Mouse (Mus musculus) adrenal gland, adult 18-20 months (tissue): ENCODE measurements around the gene Eml1. TPM values are rescaled to one million over a fixed set of nuclear protein-coding genes. Genes with fewer than 3 reads are reported as not detected.
A peak's percentile ranks its signal among the peaks of the same experiment; 100 is the strongest.

Experiments used
- DNase-seq, 2 experiments: peaks; one replicate each; pipeline ENCODE4 v3.0.0; 2021 to 2022; ENCODE audit warnings: low spot score in 2 of 2
- long read RNA-seq, 2 experiments: library from polyadenylated mRNA; stranded (forward); transcript quantifications; one replicate each; pipeline ENCODE4 v2.0.0; 2021
- total RNA-seq, 2 experiments: library from RNA; stranded (reverse); gene quantifications; 1 replicate in 1 of 2; 2 replicates in 1 of 2; pipeline ENCODE4 v1.2.3; 2021

Gene Eml1
- 10 to 100 TPM; 19.7 to 19.9 TPM for total RNA-seq
- long read RNA-seq, experiment 1, full-length matches to known transcripts, result 16 of 29 reads
- long read RNA-seq, experiment 1, partial matches to known transcripts, result 0 of 29 reads
- long read RNA-seq, experiment 1, other reads (novel, unspliced or antisense), result 13 of 29 reads
- long read RNA-seq, experiment 2, full-length matches to known transcripts, result 13 of 17 reads
- long read RNA-seq, experiment 2, partial matches to known transcripts, result 0 of 17 reads
- long read RNA-seq, experiment 2, other reads (novel, unspliced or antisense), result 4 of 17 reads

DNA sequence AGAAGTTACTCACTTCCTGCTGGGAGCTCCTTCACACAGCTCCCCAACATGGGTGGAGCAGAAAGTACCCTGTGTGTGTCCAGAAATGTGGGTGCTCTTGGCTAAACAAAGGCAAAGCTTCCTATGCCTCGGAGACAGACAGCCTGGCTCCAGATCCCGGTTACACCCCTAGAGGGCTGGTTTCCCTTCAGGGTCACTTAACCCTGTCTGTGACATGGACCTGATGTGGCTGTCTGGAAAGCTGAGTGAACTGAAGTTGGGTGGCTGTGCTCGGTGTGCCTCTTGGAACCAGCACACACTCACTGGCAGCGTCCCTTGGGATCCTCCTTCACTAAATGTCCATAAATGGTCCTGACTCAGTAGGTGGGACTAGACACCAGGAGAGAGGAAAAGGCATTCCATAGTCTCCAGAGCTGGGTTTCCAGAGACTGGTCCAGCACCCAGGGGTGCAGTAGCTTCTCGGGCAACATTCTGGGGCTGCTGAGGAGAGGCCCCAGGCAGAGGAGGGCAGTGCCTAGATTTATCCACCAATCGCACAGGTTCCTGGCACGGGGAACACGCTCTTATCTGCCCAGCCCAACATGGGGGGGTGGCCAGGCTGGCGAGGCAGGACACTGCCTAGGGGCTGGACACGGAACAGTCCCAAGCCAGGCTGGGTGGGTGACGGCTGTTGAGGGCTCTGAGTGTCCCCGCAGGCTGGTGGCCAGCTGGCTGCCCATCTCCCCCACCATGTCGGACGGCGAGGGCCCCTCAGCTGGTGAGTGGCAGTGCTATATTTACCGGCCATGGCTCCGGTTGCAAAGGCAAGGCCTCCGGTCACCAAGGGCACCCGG lies at the start of gene Eml1:
Gene Eml1, plus strand, starts transcription at position 362 of the 833 bp plus-strand sequence.
- DNase-seq, result no peak

- DNase-seq, result no peak
Observed at GRCm38 (mm10) chr12:108326401-108326800, 44.4 kb upstream of the Eml1 start.

DNA sequence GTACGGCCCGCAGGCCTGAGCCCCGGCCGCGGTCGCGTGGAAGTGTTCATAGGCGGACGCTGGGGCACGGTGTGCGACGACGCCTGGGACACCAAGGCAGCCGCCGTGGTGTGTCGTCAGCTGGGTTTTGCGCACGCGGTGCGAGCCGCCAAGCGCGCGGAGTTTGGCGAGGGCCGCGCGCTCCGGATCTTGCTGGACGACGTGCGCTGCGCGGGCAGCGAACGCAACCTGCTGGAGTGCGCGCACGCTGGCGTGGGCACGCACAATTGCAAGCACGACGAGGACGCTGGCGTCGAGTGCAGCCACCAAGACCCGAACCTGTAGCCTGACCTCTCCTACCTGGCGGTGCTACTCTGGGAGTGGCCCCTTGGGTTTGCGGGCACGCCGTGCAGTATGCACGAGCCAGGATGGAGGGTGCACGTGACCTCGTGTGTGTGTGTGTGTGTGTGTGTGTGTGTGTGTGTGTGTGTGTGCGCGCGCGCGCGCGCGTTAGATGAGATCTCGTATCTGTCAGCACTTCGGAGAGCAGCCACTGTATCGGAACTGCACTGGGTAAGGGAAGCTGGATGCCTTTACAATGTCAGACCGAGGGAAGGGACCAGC lies 42.8 kb upstream of the Eml1 start:
- DNase-seq, result no peak

DNA sequence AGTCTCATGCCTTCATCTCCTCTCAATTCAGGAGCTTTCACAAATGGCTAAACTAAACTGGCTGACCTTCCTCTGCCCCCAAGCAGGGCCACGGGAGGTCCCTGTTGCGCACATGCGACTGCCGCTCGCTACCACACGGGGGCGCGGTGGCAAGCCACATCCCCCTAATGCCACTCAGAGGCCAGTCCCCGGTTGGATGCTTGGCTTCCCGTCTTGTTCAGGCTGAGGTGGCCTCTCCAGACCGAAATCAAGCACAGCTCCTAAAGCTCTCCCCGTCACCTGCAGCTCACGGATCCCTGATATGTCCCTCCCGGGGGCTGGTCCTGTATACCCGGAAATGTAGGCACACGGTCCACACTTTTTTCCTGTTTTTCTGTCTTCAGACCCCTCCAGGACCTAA lies 37.7 kb upstream of the Eml1 start:
- peak; percentile 85 to 89 for DNase-seq

- DNase-seq, result no peak
Observed at GRCm38 (mm10) chr12:108333481-108333882, 37.3 kb upstream of the Eml1 start.

GRCm38 (mm10) chr12:108333895-108334445 lies 36.8 kb upstream of the Eml1 start, which contains the start of gene Cyp46a1:
Gene Cyp46a1 (plus strand): TSS chr12:108334381.
- DNase-seq, result peak; percentile 99

DNA sequence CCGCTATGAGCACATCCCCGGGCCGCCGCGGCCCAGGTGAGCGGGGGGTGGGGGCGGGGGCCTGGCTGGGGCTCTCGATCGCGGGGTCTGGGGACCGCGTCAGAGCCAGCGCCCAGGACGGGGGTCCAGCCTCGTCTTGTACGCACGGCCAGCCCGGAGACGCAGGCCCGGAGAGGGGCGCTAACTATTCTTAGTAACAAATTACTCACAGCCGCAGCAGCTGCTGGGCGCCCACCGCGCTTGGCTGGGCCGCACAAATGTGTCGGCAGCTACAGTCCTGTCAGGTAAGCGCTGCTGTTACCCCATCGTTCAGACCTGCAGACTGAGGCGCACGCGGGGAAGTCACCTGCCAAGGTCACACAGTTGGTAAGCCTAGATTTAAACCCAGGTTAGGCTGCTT lies 36.2 kb upstream of the Eml1 start:
- DNase-seq, result no peak

DNA sequence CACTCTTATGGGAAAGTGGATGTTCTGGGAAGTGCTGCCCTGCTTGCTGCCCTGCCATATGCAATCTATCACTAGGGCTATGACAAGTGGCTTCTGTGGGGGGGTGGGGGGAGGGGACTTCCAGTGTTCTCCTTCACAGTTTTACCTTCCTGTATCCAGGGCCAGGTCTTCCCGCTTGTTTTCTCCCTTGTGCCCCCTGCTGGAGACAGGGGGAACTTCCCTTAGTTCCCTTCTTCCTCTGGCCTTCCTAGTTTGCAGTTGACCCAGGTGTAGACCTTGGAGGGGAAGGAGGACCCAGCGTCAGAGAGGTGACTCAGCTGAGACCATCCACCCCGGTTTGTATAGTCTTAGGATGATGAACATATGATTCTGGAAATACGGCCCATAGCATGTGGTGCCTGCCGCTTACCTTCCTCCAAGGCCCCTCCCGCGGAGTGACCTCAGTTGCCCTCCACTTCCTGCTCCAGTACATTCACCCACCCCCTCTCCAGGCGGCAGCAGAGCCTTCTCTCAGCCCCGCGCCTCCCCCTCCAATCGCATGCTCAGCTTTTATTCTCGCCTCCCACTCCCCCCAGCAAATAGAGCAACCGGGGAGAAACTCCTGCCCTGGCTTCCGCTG lies 32.1 kb upstream of the Eml1 start:
- DNase-seq, result peak; percentile 22 to 37

DNA sequence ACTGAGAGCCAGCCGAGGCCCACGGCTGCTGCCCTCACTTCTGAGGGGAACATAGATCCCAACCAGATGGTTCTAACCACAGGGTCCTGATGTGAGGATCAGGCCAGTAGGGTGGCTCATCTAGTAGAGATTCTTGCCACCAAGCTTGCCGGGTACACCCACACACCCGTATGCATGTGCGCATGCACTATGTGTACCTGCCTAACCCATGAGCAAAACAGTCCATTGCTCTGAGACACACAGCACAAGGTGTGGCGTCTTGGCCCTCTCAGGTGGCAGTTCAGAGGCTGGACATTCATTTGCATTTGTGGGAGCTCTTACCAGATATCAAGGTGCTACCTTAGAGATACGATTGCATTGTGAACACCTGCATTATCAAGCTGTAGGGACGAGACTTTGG lies 22.6 kb upstream of the Eml1 start:
- DNase-seq, result no peak

- no peak for DNase-seq
Observed at GRCm38 (mm10) chr12:108349026-108349425, 21.7 kb upstream of the Eml1 start.

DNA sequence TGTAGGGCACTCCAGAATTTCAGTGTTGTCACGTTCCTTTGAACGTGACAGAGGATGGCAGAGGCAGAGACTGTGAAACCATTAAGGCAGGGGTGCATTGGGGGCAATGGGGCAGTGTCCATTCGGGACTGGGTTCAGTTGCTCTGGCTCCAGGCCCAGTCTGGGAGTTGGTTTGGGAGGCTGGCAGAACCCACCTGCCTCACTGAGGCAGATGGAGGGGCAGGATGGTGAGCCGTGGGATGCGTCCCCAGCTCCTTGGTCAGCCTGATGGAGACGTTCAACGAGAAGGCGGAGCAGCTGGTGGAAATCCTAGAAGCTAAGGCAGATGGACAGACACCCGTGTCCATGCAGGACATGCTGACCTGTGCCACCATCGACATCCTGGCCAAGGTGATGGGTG lies 19.8 kb upstream of the Eml1 start:
- no peak for DNase-seq

DNA sequence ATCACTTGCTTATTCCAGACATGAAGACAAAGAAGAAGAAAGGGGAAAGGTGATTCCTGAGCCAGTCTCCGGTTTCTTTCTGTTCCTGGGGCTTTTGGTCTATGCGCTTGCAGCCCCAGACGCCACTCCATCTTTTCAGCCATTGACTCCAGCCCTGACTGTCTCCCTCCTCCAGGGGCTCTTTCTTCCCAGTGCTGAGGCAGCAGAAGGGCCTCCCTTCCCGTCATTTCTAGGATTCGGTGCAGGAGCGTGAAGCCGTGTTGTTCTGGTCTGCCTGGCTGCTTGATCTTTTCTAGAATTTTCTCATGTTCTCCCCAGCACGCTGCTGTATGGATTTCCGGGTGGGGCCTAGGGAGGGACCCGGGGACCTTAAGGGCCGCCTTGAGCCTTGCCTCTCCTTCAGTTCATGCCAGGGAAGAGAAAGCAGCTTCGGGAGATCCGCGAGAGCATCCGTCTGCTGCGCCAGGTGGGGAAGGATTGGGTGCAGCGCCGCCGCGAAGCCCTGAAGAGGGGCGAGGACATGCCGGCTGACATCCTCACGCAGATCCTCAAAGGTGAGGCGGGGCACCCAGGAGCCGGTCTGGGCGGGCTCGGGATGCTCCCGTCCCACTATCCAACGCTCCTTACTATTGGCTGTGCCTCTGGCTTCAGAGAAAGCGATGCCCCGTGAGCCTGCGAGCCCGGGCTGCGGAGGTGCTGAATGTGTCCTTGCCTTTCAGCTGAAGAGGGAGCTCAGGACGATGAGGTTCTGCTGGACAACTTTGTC lies 18.2 kb upstream of the Eml1 start:
- no peak for DNase-seq

DNA sequence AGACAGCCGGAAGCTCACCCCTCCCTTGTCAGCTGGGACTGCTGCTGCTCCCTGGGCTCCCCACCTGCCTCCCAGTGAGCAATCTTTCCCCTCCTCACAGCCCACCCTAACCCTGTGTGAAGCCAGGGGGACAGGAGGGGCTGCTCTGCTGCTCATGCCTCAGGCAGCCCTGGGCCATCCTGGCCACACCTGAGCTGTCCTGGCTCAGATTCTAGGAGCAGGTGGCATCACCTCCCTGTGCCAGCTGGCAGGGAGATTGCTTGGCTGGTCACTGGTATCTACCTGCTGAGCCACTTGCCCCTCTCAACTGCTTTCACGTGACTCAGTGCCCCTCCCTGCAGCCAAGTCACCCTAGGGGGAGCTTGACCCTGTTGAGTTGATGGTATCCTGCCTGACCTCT lies 16.5 kb upstream of the Eml1 start:
- DNase-seq, result no peak

GRCm38 (mm10) chr12:108355271-108355670 lies 15.5 kb upstream of the Eml1 start:
- DNase-seq, result no peak

DNA sequence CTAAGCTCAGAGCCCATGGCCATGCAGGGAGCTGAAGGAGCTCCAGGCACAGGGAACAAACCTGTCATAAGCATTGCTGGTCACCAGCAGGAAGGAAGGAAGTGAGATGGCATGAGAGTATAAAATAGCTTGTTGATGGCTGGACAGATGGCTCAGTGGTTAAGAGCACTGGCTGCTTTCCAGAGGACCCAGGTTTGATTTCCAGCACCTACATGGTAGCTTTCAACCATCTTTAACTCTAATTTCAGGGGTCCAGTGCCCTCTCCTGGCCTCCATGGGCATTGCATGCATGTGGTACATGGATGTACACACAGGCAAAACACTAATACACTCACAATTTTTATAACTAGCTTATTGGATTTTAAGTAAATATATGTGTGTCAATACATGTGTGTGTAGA lies 14.8 kb upstream of the Eml1 start:
- DNase-seq, result no peak

DNA sequence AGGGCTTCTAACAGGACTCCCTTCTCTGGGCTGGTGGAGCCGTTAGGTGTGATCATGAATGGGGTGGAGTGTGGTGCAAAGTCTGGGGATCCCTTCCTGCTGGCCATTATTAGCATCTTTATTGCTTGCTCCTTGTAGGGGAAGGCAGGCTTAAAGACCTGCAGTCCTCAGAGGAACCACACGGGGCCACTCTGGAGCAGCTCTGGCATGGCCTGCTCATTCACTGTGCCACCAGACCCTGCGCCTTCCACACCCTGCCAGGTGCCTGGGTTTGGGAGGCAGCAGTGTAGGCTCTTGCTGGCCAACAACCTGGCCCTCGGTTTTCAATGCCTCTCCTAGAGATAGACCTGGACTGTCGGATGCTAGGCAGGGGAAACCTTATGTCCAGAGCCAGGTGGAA lies 7.0 kb upstream of the Eml1 start:
- peak; percentile 81 to 85 for DNase-seq

GRCm38 (mm10) chr12:108365340-108365739 lies 5.4 kb upstream of the Eml1 start:
- no peak for DNase-seq

- DNase-seq, result no peak
Observed at GRCm38 (mm10) chr12:108365868-108366267, 4.9 kb upstream of the Eml1 start.

DNA sequence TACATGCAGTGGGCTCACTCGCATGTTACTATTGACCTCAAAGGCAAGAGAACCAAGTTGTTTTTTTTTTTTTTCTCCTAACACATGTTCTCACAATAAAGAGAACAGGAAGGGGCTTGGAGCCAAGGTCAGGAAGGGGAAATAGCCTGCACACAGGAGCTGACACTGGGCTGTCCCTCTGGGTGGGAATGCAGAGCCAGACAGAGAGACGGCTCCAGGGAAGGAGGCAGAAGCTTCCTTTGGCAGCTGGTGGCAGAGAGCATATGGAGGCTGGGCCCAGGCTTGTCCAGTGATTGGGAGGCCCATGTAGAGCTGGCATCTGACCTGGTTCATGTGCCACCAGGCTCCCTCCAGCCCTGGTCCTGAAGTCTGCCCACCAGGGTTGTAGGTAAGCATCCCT lies 2.8 kb upstream of the Eml1 start:
- DNase-seq, result no peak

DNA sequence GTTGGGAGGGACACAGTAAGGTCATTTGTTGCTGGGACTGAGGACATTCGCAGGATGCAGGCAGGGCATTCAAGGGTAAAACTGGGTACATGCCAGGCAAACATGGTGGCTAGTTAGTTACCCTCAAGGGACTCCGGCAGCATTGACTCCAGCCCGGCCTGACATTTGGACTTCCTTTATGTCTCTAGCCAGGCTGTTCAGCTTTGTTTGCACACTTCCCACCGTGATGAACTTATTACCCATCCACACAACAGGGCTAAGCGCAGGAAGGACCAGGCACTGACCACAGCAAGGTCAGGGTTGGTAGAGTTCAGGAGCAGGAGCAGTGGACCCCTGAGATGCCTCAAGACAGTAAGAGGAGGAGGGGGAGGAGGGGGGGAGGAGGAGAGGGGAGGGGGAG lies 1.8 kb upstream of the Eml1 start:
- DNase-seq, result no peak

GRCm38 (mm10) chr12:108371429-108371765 lies 640 bp downstream of the Eml1 start:
- no peak for DNase-seq
